Mouse (Mus musculus) kidney, postnatal 4 days (tissue): ENCODE measurements around the gene AW209491.

ENCODE experiments used
- DNase-seq, 2 experiments: peaks; one replicate each; pipeline ENCODE4 v3.0.0; 2021; ENCODE audit warnings: mixed read lengths in 2 of 2

The AW209491 gene

GRCm38 (mm10) chr13:14629726-14630641 is at the start of gene AW209491:
Gene AW209491 (plus strand): TSS chr13:14630154.
- DNase-seq: peak; percentile 95 to 97

GRCm38 (mm10) chr13:14580392-14580791 is 49.6 kb upstream of the AW209491 start:
- DNase-seq: no peak

GRCm38 (mm10) chr13:14602744-14603143 is 27.2 kb upstream of the AW209491 start:
- no peak for DNase-seq

GRCm38 (mm10) chr13:14607616-14608015 is 22.3 kb upstream of the AW209491 start:
- DNase-seq: no peak

- no peak for DNase-seq
Observed at GRCm38 (mm10) chr13:14612463-14612862, 17.5 kb upstream of the AW209491 start.

GRCm38 (mm10) chr13:14612926-14613529 is 16.9 kb upstream of the AW209491 start, which contains the start of the genes Mrpl32 and Psma2:
Gene Mrpl32 (minus strand): TSS chr13:14613165.
Gene Psma2 (plus strand): TSS chr13:14613240.
- DNase-seq: peak; percentile 96 to 98

- no peak for DNase-seq
Observed at GRCm38 (mm10) chr13:14613553-14613952, 16.4 kb upstream of the AW209491 start.

GRCm38 (mm10) chr13:14618724-14619123 is 11.2 kb upstream of the AW209491 start:
- peak; percentile 75 to 79 for DNase-seq

- no peak for DNase-seq
Observed at GRCm38 (mm10) chr13:14639998-14640397, 10.0 kb downstream of the AW209491 start.

- peak; percentile 12 to 17 for DNase-seq
Observed at GRCm38 (mm10) chr13:14649301-14649700, 19.3 kb downstream of the AW209491 start.

GRCm38 (mm10) chr13:14667107-14667506 is 37.2 kb downstream of the AW209491 start:
- DNase-seq: no peak

- DNase-seq: peak; percentile 29 to 47
Observed at GRCm38 (mm10) chr13:14670342-14670741, 40.4 kb downstream of the AW209491 start.
